Mouse (Mus musculus): Measurements from ENCODE around the gene Nos1. TPM values are rescaled to one million over a fixed set of nuclear protein-coding genes. Genes with fewer than 3 reads are reported as not detected.

The Nos1 gene
- total and polyA plus RNA-seq, 2 experiments from 2014 or later = 3.1 to 10.7 TPM

DNA sequence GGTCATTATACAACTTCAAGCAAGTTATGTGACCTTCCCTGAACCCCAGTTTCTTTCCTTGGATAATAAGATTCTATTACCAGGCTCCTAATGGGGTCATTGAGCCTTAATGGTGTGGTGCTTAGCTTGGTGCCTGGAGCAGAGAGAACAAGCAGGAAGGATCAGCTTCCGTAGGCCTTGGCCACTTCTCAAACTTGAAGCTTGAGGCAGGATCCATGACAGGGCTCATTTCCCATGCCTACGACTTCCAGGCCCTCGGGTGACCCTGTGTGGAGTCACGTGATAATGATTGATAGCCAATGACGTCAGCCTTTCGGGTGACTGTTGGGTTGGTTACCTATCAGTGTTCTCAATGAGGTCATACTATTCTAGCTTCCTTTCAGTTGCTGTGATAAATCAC lies 46.5 kb downstream of the Nos1 start:
- TF ChIP-seq CTCF (IDR thresholded peaks at IDR 0.05; ENCODE audit: low read depth) = no peak
- no peak overlapping the region for H3K4me2 ChIP-seq (ENCODE audit: low read depth, low read length)
- 82% methylated on average over 6 of the region's 6 CpGs for WGBS
- H3K4me1 ChIP-seq (ENCODE audit: insufficient read depth, low read length) = no peaks in the 10 kb centered on the region
- no peaks in the 10 kb centered on the region for H3K9me3 ChIP-seq (ENCODE audit: low read length)
- H3K27me3 ChIP-seq (ENCODE audit: insufficient read depth, low read length) = no peaks in the 10 kb centered on the region
- H3K4me3 ChIP-seq (ENCODE audit: low read length) = no peak overlapping the region
- no peaks in the 10 kb centered on the region for H3K36me3 ChIP-seq (ENCODE audit: insufficient read depth, low read length)
- no peak for DNase-seq (ENCODE audit: low spot score)
- ATAC-seq = no peak
- no peak overlapping the region for H3K9ac ChIP-seq (replicated peaks; ENCODE audit: low read length)
- no peak overlapping the region for H3K27ac ChIP-seq

GRCm38 (mm10) chr5:117836930-117837329 lies 56.1 kb downstream of the Nos1 start:
- no peaks in the 10 kb centered on the region; the same call in 1 of the 2 replicates for H3K4me1 ChIP-seq (ENCODE audit: insufficient read depth, low read length)
- DNase-seq (ENCODE audit: low spot score) (peak; percentile 89), ATAC-seq (no peak)
- no peaks in the 10 kb centered on the region for H3K36me3 ChIP-seq (ENCODE audit: insufficient read depth, low read length)
- TF ChIP-seq CTCF (IDR thresholded peaks at IDR 0.05; ENCODE audit: low read depth) = peak; percentile 95
- no peak overlapping the region for H3K4me2 ChIP-seq (ENCODE audit: low read depth, low read length)
- no peaks in the 10 kb centered on the region; the same call in 1 of the 2 replicates for H3K27me3 ChIP-seq (ENCODE audit: insufficient read depth, low read length)
- H3K9me3 ChIP-seq (ENCODE audit: low read length) = no peaks in the 10 kb centered on the region; the same call in 1 of the 2 replicates
- H3K9ac ChIP-seq (replicated peaks; ENCODE audit: low read length) = no peak overlapping the region
- WGBS = 13% methylated on average over 5 of the region's 5 CpGs
- H3K4me3 ChIP-seq (ENCODE audit: low read length) = no peak overlapping the region
- no peak overlapping the region for H3K27ac ChIP-seq

- no peaks in the 10 kb centered on the region; the same call in 1 of the 2 replicates for H3K4me1 ChIP-seq (ENCODE audit: insufficient read depth, low read length)
- H3K9ac ChIP-seq (replicated peaks; ENCODE audit: low read length) = no peak overlapping the region
- H3K4me3 ChIP-seq (ENCODE audit: low read length) = no peak overlapping the region
- H3K9me3 ChIP-seq (ENCODE audit: low read length) = no peaks in the 10 kb centered on the region; the same call in 1 of the 2 replicates
- 14% methylated on average over 9 of the region's 9 CpGs for WGBS
- no peak overlapping the region for H3K27ac ChIP-seq
- no peak overlapping the region for H3K4me2 ChIP-seq (ENCODE audit: low read depth, low read length)
- no peak for TF ChIP-seq CTCF (IDR thresholded peaks at IDR 0.05; ENCODE audit: low read depth)
- no peak for ATAC-seq
- no peak for DNase-seq (ENCODE audit: low spot score)
- peaks cover under 1% of the 10 kb centered on the region; the same call in 1 of the 2 replicates for H3K27me3 ChIP-seq (ENCODE audit: insufficient read depth, low read length)
- no peaks in the 10 kb centered on the region for H3K36me3 ChIP-seq (ENCODE audit: insufficient read depth, low read length)
These were observed 56.9 kb downstream of the Nos1 start for GRCm38 (mm10) chr5:117837731-117838130.

GRCm38 (mm10) chr5:117839501-117839900 lies 58.7 kb downstream of the Nos1 start:
- no peaks in the 10 kb centered on the region for H3K36me3 ChIP-seq (ENCODE audit: insufficient read depth, low read length)
- H3K4me1 ChIP-seq (ENCODE audit: insufficient read depth, low read length) = no peaks in the 10 kb centered on the region; the same call in 1 of the 2 replicates
- ATAC-seq (no peak), DNase-seq (ENCODE audit: low spot score) (no peak)
- H3K4me2 ChIP-seq (ENCODE audit: low read depth, low read length) = no peak overlapping the region
- peaks cover 5% of the 10 kb centered on the region for H3K27me3 ChIP-seq (ENCODE audit: insufficient read depth, low read length)
- no peak overlapping the region for H3K4me3 ChIP-seq (ENCODE audit: low read length)
- H3K9me3 ChIP-seq (ENCODE audit: low read length) = no peaks in the 10 kb centered on the region
- H3K27ac ChIP-seq = no peak overlapping the region
- 61% methylated on average over 7 of the region's 7 CpGs for WGBS
- H3K9ac ChIP-seq (replicated peaks; ENCODE audit: low read length) = no peak overlapping the region
- no peak for TF ChIP-seq CTCF (IDR thresholded peaks at IDR 0.05; ENCODE audit: low read depth)

GRCm38 (mm10) chr5:117840203-117840602 lies 59.4 kb downstream of the Nos1 start:
- no peak for ATAC-seq
- H3K4me3 ChIP-seq (ENCODE audit: low read length) = no peak overlapping the region

GRCm38 (mm10) chr5:117840988-117841387 lies 60.2 kb downstream of the Nos1 start:
- WGBS = 22% methylated on average over 5 of the region's 5 CpGs
- H3K9ac ChIP-seq (replicated peaks; ENCODE audit: low read length) = no peak overlapping the region
- peak overlapping the region; percentile 70 for H3K4me2 ChIP-seq (ENCODE audit: low read depth, low read length)

More at GRCm38 (mm10) chr5:117840203-117840602, 59.4 kb downstream of the Nos1 start:
- H3K9ac ChIP-seq (replicated peaks; ENCODE audit: low read length) = no peak overlapping the region
- H3K4me2 ChIP-seq (ENCODE audit: low read depth, low read length) = no peak overlapping the region
- no peaks in the 10 kb centered on the region for H3K36me3 ChIP-seq (ENCODE audit: insufficient read depth, low read length)
- DNase-seq (ENCODE audit: low spot score) = peak; percentile 47
- no peak overlapping the region for H3K27ac ChIP-seq
- no peaks in the 10 kb centered on the region; the same call in 1 of the 2 replicates for H3K4me1 ChIP-seq (ENCODE audit: insufficient read depth, low read length)
- H3K9me3 ChIP-seq (ENCODE audit: low read length) = no peaks in the 10 kb centered on the region
- H3K27me3 ChIP-seq (ENCODE audit: insufficient read depth, low read length) = peaks cover 5% of the 10 kb centered on the region
- WGBS = 41% methylated on average over 9 of the region's 9 CpGs
- TF ChIP-seq CTCF (IDR thresholded peaks at IDR 0.05; ENCODE audit: low read depth) = no peak

DNA sequence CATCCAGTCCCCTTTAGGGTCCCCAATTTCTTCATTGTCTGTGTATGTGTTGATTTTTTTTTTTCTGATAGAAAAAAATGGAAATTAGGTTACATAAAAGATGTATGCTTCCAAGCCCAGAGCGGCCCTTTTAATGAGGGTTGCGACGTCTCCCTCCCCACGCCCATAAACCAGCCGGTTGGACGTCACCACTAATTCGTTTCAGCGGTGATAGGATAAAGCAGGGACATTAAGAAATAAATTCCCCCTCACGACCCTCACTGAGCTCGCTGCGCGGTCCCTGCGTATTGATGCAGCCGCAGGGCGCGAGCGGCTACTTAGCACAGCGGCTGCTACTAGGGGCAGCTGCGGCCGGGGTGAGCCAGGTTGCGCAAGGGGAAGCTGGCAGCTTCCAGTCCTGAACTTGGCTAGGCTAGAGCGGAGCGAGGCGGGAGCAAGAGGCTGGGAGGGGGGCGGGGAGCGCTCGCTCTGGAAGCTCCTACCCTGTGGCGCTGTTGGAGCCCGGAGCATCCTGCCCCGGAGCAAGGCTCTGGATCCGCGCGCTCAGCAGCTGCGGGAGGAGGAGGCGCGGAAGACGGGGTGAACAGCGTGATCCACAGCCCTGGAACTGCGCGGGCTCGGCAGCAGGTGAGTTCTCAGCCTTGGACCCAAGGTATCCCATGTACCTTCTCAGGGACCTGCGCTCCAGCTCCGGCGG lies 61.0 kb downstream of the Nos1 start:
- H3K9ac ChIP-seq (replicated peaks; ENCODE audit: low read length) = peak overlapping the region; percentile 43
- 1% methylated on average over 43 of the region's 44 CpGs for WGBS
- no peak overlapping the region for H3K27ac ChIP-seq
- H3K9me3 ChIP-seq (ENCODE audit: low read length) = no peaks in the 10 kb centered on the region
- no peaks in the 10 kb centered on the region; the same call in 1 of the 2 replicates for H3K4me1 ChIP-seq (ENCODE audit: insufficient read depth, low read length)
- H3K27me3 ChIP-seq (ENCODE audit: insufficient read depth, low read length) = peaks cover 5% of the 10 kb centered on the region
- H3K36me3 ChIP-seq (ENCODE audit: insufficient read depth, low read length) = no peaks in the 10 kb centered on the region
- TF ChIP-seq CTCF (IDR thresholded peaks at IDR 0.05; ENCODE audit: low read depth) = no peak
- peak overlapping the region; percentile 70 for H3K4me2 ChIP-seq (ENCODE audit: low read depth, low read length)
- peak; percentile 73 for ATAC-seq
- peak; percentile 73 for DNase-seq (ENCODE audit: low spot score)
- peak overlapping the region; percentile 32 for H3K4me3 ChIP-seq (ENCODE audit: low read length)

More at GRCm38 (mm10) chr5:117840988-117841387, 60.2 kb downstream of the Nos1 start:
- H3K36me3 ChIP-seq (ENCODE audit: insufficient read depth, low read length) = no peaks in the 10 kb centered on the region
- peaks cover 5% of the 10 kb centered on the region for H3K27me3 ChIP-seq (ENCODE audit: insufficient read depth, low read length)
- H3K27ac ChIP-seq = no peak overlapping the region
- TF ChIP-seq CTCF (IDR thresholded peaks at IDR 0.05; ENCODE audit: low read depth) = no peak
- H3K9me3 ChIP-seq (ENCODE audit: low read length) = no peaks in the 10 kb centered on the region
- H3K4me3 ChIP-seq (ENCODE audit: low read length) = no peak overlapping the region
- no peak for DNase-seq (ENCODE audit: low spot score)
- ATAC-seq = no peak
- no peaks in the 10 kb centered on the region; the same call in 1 of the 2 replicates for H3K4me1 ChIP-seq (ENCODE audit: insufficient read depth, low read length)
